In the genomic region with DNA sequence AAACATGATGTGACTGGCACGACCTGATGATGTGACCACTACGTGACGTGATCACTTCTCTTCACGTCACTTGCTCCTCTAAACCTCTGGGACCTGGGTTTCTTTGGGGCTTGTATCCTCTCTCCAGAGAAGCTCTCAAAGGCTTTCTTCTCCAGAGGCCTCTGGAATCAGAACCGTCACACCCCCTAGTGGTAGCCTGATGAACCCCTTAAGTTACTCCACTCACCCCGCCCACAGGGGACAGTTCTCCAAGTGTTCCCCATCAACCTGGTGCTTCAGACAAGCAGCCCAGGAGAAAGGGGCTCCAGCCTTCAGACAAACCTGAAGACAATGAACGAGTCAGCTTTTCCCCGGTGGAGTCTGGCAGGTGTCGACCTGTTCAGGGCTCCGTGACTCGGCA, we compare ENCODE assay signal across 8 mouse cellular contexts.
DNase-seq lines count a peak whose midpoint lies in the region; ATAC-seq and TF ChIP-seq lines count a peak whose summit lies in the region.

No protein-coding gene starts in this region.

- peak; percentile 62 for DNase-seq in gastrocnemius, postnatal 10 days
- DNase-seq in gastrocnemius, adult 18-20 months (ENCODE audit: low spot score), result no peak
- DNase-seq in thymus, postnatal 14 days, result peak; percentile 6
- no peak for DNase-seq in thymus, adult 18-20 months
- DNase-seq in kidney, postnatal 14 days, result peak; percentile 49
- peak; percentile 9 for DNase-seq in lung, postnatal 25 days (ENCODE audit: low spot score)

- H3K4me3 ChIP-seq in cortical plate, adult 2 months (ENCODE audit: insufficient read depth, low read length), result no peak overlapping the region

- no peak overlapping the region for H3K27ac ChIP-seq in cortical plate, adult 2 months (ENCODE audit: insufficient read depth, low read length)

- peak; percentile 56 for TF ChIP-seq CTCF in cortical plate, adult 2 months (IDR thresholded peaks at IDR 0.05; ENCODE audit: extremely low read depth, insufficient read depth, low read length)

- 0 out of 2 replicates have a peak, but pooled peaks cover 1% of the 10 kb centered on the region for H3K4me1 ChIP-seq in cortical plate, adult 2 months (ENCODE audit: control insufficient read depth, insufficient read depth, low read length)

- no peak for ATAC-seq in erythroid progenitor cell, adult 5-6 weeks (replicated peaks; ENCODE audit: low FRiP score, poor library complexity, severe bottlenecking)

- no peak for TF ChIP-seq POLR2A in cortical plate, adult 2 months (IDR thresholded peaks at IDR 0.05; ENCODE audit: extremely low read depth, insufficient read depth, low read length)

Comparison
In these comparisons a context has a peak if more than half of its experiments do, and no peak if none do; other contexts are left out.
1. DNase-seq: peak in gastrocnemius, postnatal 10 days (single experiment), thymus, postnatal 14 days (single experiment), kidney, postnatal 14 days (single experiment) and lung, postnatal 25 days (single experiment); none in gastrocnemius, adult 18-20 months (single experiment) and thymus, adult 18-20 months (0 of 2).